Mouse (Mus musculus) gonadal fat pad, adult 2 months (tissue): ENCODE results near the gene Gng2. TPM values are rescaled to one million over a fixed set of nuclear protein-coding genes. Genes with fewer than 3 reads are reported as not detected.
"Not testable (repeated sequence)": the region's sequence is repeated elsewhere in the genome, so short reads cannot be mapped to it uniquely, and the experiment has no call there.

Source experiments
- DNase-seq: peaks from one replicate; pipeline ENCODE4 v3.0.0-alpha.2; 2012; ENCODE audit warnings: low read depth
- polyA plus RNA-seq: library from polyadenylated mRNA; depleted of rRNA; stranded (reverse); fragments of >200 nt; gene quantifications from 2 replicates; pipeline ENCODE4 v1.2.3, GENCODE M21; 2012

The Gng2 gene
- polyA plus RNA-seq, 1 experiment: 12.8 TPM

DNA sequence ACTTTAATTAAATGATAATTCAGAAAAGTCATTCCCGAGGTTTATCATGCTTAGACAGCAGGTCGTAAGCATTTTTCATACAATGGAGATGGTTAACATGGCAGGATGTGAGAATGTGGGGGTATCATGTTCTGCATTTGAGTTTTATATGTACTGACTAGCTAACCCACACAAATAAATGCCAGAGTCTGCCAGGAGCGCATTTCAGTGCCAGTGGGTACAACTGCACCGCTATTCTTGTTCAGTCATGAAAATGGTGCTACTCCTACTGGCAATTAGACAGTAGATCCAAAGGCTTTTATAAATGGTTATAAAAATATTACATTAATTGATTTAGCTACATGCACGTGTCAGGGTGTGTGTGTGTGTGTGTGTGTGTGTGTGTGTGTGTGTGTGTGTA lies 38.9 kb downstream of the Gng2 start:
- DNase-seq: no peak

DNA sequence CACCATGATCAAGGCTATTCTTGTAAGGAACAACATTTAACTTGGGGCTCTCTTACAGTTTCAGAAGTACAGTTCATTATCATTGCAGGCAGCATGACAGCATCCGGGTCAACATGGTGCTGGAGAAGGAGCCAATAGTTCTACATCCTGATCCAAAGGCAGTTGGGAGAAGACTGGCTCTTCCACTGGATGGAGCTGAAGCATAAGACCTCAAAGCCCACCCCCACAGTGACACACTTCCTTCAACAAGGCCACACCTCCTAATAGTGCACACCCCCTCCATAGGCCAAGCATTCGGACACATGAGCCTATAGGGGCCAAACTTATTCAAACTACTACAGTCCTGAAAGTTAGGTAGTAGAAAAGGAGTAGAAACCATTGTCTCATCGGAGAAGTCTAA lies 42.3 kb downstream of the Gng2 start:
- no peak for DNase-seq

DNA sequence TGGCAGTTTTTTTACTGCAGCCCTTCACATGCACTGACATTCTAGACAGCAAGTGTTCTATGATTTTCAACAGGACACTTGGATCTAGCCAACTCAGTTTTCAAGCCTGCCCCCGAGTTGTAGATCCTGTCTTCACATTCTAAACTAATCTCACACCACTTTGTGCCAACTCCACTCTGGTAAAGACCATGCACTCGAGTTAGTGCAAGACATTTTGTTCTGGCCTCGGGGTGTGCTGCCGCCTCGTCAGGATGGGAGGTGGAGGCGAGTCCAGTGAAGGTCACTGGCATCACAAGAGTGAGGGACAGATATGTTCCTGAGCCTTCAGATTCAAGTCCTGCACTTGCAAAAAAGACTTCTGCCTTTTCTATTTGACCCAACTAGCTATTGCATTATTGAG lies 44.1 kb downstream of the Gng2 start:
- no peak for DNase-seq

DNA sequence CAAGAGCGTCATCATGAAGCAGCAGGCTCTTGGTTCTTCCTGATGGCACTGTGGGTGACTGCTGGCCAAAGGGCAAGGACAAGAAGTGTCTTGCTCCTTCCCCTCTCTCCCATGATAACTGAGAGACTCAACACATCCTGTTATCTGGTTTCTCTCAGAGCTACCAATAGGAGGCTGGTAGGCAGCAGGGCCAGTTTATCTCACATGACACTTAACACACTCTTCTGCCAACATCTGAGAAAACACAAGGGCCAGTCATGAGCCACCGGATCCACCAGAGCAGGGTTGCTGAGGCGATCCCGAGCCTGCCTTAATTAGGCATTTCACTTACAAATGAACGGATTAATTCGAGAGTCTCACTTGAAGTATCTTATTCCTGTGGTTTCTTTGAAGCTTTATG lies 49.5 kb downstream of the Gng2 start:
- no peak for DNase-seq

DNA sequence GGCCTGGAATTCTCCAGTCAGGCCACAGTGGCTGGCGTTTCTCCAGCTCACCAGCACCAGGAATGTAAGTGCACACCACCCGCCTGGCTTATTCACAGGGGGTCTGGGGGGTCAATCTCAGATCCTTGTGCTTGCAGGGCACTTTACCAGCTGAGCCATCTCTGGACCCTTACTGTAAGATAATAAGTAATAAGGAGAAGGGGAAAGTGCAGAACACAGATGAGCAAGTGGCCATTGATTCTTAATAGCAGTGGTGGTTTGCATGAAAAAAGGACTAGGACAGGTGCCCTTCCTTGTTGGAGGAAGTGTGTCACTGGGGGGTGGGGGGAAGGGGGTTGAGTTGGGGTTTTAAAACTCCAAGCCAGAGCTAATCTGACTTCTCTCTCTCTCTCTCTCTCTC lies 50.3 kb downstream of the Gng2 start:
- no peak for DNase-seq

DNA sequence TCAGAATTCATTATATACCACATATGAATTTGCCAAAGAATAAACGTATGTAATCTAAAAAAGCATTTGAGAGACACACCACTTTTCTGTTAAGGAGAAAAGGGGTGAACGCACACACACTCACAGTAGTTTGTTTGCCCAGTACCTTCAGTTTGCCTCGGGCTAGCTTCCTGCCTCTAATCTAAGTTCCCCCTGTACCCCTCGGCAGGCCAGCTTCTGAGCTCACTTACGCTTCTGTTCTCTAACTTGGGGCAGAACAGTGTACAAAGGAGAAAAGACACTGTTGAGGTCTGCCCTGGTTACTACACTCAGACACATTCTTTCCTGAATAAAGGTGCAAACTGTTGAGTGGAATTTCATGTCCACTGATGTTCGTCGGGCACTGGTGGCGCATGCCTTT lies 51.1 kb downstream of the Gng2 start:
- DNase-seq: no peak

DNA sequence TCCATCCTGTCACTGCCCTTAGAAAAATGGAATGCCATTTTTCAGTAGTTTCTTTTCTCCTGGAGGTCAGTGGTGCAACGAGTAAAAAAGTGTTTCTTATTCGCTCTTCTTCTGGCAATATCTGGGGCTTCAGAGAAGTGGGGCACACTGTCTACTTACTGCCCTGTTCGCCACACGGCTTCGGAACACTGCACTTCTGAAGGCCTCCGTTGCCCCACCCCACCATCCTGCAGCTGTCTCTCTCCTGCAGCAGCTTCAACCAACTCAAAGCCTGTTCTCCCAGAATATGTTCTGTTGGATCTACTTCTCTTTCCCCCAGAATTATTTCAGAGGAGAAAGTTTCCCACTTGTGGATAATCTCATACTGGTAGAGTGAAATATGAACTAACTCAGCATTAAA lies 52.3 kb downstream of the Gng2 start:
- no peak for DNase-seq

DNA sequence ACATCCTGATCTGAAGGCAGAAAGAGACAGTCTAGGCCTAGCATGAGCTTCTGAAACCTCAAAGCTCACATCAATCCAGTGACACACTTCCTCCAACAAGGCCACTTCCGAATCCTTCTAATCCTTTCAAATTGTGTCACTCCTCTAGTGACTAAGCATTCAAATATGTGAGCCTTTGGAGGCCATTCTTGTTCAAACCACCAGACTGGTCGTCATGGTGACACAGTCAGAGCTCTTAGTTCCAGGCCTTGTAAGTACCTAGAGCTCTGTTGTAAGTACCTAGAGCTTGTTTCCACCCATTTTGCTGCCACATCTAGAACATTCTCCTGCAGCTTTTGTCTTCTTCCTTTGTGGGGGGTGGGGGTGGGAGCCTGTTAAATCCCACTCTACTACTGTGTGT lies 53.3 kb downstream of the Gng2 start:
- no peak for DNase-seq

DNA sequence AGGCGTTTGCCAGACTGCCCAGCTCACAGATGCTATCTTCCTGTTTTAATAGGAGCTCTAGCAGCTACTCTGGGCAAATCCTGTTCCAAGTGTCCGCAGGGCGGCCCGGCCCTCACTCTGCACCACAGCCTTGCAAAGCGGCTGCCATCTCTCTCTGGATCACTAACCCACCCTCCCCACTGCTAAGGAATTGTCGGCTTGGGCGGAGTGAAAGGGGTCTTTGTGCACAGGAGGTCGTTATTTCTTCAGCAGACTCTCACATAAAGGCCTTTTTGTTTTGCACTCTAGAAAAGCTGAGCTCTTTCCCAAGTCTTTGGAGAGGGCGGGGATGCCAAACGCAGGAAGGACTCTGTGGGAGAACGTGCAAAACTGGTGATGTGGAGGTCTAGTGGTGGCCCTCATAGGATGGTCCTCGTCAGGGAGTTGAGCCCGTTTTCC lies 57.2 kb downstream of the Gng2 start:
- DNase-seq: no peak

DNA sequence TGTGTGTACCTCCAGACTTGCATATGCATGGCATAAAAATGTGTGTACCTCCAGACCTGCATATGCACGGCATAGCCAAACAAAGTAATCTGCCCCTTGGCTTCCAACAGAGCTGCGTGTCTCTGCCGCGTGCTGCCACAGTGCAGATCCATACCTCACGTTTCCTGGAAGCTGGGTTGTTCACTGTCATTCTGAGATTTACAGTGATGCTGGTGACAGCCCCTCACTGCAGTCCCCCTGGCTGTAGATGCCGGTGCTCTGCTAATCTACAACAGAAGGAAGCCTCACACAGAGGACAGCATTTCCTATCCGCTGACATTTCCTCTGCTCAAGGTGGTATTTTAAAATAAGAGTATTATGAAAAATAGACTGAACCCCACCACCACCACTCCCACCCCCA lies 57.6 kb downstream of the Gng2 start:
- no peak for DNase-seq

DNA sequence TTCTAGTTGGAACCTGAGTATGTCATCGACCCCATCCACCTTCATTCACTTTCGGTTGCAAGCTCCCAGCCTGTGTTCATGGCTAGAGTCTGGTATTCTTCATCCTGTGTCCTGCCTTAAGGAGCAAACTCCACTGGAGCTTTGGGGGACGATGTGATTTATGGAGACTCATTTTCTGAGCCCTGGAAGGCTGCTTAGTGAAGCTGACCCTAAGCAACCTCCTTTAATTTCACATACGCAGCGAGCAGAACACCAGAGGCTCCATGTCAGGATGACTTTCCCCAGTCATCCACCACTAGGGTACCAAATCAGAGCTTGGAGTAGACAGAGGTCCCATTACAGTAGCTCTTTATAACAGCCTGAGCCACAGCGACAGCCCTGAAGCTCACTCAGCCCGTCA lies 59.9 kb downstream of the Gng2 start:
- no peak for DNase-seq

DNA sequence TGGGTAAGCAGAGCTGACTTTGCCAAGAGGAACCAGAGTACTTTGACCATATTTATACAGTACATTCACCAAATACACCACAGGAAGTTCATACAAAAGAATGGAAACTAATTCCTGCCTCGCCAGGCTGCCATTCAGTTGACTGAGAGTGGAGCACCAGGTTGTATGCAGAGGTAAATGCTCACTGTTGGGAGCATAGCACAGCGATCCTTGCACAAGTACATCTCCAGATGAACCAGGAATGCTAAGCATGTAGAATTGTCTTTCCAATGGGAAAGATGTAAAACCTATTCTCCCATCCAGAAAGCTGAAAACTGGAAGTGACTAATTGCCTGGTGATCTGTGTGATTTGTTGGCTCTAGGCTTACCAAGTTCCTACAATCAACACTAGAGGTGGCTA lies 61.1 kb downstream of the Gng2 start:
- DNase-seq: no peak

DNA sequence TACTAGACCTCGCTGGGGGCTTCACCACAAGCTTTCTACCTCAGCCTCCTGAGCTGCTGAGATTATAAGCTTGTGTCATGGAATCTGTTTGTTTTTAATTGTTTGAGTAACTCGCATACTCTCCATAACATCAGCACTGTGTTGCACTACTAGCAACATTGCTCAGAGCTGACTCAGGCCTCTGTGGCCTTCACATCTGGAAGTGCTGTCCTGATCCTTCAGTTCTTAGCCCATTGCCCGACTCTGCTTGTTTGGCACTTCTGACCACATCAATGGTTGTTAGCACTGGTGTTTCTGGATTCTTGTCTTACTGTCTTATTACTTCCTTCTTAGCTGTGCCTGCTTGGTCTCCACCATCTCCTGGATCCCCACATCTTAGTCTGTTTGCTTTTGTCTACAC lies 64.5 kb downstream of the Gng2 start:
- DNase-seq: no peak

DNA sequence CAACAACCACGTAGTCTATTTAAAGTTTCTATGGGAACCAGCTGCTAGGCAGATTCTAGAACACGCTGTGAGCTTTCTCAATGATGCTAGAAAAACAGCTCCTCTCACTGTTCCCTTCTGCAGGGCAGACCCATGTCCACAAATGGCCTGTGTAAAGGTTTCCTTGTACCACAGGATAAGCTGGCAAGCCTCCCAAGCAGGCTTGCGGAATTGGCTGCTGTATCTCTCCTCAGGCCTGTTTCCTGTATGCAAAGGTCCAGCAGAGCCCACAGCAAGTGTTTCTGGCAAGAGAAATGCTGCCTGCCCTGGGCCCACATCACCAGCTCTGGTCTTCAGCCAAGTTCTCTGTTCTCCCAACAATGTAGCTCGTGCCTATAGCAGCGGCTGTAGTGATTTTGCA lies 71.8 kb downstream of the Gng2 start:
- no peak for DNase-seq

DNA sequence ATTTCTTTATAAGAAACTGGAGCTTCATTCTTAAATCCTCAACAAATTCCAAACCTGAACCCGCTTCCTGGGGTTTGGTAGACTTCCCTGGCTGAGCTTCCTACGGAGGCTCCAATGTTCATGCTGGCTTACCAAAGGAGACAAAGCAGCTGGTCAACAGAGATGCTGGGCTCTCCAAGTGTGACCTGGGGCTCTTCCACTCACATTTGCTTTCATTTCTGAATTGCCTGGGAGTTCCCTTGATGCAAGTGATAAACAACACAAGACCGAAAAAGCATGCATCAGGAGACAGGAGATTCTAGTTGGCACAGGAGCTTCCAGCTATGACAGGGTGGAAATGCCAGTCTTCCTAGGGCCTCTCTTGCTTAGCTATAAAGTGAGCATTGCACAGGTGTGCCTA lies 72.6 kb downstream of the Gng2 start:
- DNase-seq: no peak

DNA sequence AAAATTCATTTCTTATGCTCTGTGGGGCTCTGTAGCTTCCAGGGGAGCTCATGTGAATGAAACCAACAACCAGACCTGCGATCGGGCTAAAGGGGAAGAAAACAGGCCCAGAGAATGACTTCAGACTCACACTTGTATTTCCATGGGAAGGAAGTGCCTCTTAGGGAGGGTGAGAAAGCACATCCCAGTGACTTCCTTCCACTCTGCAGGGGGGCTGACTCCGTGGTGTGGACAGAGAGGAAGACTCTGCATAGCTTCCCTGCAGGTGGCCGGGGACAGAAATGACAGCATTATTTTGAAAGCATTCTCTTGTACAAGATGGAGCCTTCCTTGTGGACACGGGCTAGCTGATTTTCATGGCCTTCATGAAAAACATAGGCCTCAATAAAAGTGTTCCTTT lies 73.4 kb downstream of the Gng2 start:
- DNase-seq: no peak

DNA sequence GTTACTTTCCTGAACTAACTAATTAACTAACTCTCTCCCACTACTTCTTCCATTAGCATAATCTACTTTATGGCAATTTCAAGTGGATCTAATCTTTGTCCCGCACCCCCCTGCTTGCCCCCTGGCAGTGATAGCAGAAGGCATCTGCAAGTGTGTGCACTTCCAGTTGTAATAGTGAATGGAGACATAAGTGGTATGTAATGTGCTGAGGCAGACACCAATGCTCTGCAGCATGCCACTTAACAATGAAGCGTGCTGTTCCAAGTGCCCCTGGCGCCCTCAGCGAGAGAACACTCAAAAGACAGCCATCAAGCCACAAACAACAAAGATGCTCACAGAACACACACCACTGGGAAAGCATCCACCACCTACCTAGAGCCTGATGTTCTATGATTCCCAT lies 76.9 kb downstream of the Gng2 start:
- no peak for DNase-seq

DNA sequence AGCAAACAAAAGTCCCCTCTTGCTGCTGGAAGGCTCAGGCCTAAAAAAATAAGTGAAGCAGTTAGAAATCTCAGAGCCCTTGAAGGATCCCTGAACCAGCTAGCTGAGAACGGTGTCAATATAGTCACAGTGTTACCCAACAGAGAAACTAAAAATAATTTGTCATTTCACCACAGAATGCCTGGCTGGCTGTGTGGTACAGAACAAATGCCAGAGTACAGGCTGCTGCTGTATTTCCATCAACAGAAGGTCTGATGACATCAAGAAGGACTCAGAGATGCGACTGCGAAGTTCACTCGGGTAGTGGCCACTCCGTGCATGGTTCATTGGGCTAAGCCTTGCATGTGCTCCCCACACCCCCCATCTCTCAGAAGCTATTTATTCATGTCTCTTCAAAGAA lies 89.9 kb downstream of the Gng2 start:
- DNase-seq: no peak

DNA sequence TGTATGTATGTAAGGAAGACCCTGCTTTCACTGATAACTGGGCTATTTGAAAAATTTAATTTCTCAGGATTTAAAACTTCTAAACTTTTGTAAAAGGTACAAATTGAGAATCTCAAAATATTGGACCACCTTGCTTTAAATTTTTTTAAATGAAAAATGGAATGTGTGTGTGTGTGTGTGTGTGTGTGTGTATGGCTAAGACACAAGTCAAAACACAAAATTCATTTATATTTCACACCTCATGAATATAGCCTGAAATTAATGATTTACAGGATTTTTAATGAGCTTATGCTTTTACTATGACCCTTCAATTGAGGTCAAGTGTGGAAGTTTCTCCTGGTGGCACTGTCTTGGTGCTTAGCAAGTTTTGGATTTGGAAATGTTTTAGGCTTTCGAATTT lies 93.0 kb downstream of the Gng2 start:
- not testable (repeated sequence) for DNase-seq

DNA sequence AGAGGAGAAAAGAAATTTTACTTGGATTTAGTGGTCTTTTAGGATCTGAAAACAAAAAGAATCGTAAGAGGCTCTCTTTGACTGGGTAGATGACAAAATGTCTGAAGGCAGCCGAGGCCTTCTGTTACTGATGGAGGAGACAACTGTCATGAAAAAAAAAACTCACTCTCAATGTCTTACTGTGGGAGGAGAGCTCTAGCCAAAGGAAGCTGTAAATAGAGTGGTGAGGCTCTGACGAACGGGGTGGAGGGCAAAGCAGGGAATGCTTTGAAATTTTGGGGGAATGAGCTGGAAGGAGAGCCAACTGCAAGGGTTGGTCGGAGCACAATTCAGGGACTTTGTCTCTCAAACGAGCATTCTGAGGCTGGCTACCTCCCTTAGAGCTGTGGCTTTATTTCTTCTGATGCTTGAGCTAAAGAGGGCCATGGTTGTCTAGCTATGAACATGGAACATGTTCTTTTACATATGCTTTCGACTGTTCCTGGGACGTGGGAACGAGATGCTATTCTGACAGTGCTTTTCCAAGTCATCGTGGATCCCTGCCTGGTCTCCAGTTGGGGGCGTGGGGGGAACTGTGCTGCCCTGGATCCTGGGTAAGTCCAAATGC lies 103.1 kb downstream of the Gng2 start:
- DNase-seq: no peak

DNA sequence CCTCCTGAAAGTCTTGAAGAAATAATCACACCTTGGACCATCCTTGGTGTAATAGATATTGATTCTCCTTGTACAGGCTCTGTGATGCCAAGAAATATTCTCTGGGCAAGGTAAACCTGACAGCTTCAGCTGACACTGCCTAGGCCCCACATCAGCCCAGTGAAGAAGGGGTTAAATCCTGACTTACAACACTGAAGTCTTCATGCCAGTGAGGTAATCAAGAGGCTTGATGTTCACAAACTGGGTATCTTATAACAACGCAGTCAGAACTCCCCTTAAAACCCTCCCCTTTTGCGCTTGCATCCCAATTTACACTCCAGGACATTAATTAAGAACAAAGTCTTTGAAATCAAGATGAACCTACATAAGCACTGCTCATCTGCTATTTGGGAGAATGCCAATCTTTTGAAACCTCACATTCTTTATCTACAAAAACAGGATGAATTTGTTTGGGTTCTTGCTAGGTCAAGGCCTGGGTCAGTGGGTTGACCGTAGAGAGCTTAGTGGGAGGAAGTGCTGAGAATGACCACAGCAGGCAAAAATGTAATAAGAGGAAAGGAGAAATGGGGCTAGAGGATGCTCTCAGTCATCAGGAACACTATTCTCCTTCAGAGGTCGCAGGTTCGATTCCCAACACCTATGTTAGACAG lies 110.0 kb downstream of the Gng2 start:
- DNase-seq: no peak

DNA sequence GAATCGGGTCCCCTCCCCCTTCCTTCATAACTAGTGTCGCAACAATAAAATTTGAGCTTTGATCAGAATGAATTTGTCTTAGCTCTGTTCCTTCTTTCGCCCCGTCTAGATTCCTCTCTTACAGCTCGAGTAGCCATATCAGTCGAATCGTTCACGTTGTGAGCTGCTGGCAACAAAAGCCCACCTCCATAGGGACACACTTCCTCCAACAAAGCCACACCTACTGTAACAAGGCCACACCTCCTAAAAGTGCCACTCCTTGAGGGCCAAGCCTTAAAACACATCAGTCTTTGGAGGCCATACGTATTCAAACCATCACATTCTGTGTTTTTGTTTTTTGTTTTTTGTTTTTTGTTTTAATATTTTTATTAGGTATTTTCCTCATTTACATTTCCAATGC lies 112.3 kb downstream of the Gng2 start:
- DNase-seq: not testable (repeated sequence)

DNA sequence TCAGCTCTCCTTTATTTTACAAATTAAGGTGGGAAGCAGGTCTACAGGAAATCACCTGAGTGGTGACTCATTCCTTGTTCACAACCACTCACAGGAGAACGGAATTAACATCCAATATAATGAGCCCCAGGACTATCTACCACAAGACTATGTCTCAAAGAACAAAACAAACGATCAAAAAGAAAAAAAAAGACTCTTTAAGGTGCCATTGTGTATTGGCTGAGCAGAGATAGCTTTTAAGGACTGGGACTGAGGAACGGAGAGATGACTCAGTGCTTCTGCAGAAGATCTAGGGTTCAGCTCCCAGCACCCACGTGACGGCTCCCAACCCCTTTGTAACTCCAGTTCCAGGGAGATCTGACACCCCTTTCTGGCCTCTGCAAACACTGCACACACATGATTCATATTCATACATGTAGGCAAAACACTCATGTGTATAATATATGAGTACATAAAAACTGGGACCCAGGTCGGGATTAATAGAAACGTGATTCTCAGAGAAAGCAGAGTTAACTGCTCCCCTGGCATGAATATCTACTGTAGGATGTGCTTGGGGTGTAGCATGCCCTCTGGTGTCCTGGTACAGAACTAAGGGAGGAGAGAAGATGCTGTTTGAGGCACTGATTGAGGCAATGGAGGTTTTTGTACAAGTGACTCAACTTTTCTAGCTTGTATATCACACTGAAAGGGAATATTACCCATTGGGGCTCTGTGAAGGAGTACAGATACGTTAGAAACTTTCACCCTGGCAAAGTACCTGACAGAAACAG lies 115.9 kb downstream of the Gng2 start:
- DNase-seq: no peak
